Mouse (Mus musculus): ENCODE measurements at regions not wholly inside any gene's neighbourhood (a gene's known extent, or its start where the extent isn't known, plus 50 kb on each side); places are given as distances from the start of the nearest gene placed in this dataset.

DNA sequence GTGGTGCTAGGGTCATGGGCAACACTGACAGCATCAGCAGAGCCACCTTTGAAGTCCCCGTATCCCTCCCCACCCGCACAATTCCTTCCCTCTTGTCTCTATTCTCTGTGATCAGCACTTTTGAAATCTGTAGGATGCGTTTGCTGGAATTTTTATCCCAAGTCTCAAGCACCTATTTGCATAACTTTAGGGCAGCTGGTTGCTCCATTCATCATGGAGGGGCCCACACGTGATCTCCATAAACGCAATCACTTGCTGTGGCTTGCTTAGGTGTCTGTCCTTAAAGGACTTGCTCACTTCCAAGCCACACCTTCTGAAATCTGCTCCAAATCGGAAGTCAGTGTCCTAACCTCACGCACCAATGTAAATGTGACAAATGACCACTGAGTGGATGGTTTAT is 80.7 kb upstream of the Mgme1 start:
- no peak for TF ChIP-seq EP300 (IDR thresholded peaks at IDR 0.05; ENCODE audit: insufficient read depth, low read depth, low read length)
- TF ChIP-seq CTCF (IDR thresholded peaks at IDR 0.05) = no peak
- no peak for TF ChIP-seq POLR2A (IDR thresholded peaks at IDR 0.05; ENCODE audit: insufficient read depth, low read depth, low read length)

Measured in heart, adult 2 months (tissue).